Mouse (Mus musculus) 3T3-L1 (cell line): ENCODE measurements at regions not wholly inside any gene's neighbourhood (a gene's known extent, or its start where the extent isn't known, plus 50 kb on each side); places are given as distances from the start of the nearest gene placed in this dataset.
A peak's percentile ranks its signal among the peaks of the same experiment; 100 is the strongest.
"Not testable (repeated sequence)": the region's sequence is repeated elsewhere in the genome, so short reads cannot be mapped to it uniquely, and the experiment has no call there.

ENCODE experiments used
- DNase-seq: peaks from one replicate; pipeline ENCODE4 v3.0.0-alpha.2; 2015; ENCODE audit warnings: low read depth, low spot score

GRCm38 (mm10) chr6:112564119-112564518 is 74.4 kb upstream of the Oxtr start:
- not testable (repeated sequence) for DNase-seq

GRCm38 (mm10) chr6:112563659-112564058 is 73.9 kb upstream of the Oxtr start:
- not testable (repeated sequence) for DNase-seq

- no peak for DNase-seq
These were observed 72.3 kb upstream of the Oxtr start for GRCm38 (mm10) chr6:112562039-112562438.

- DNase-seq = no peak
These were observed 71.8 kb upstream of the Oxtr start for GRCm38 (mm10) chr6:112561568-112561967.

GRCm38 (mm10) chr6:112559549-112559948 is 69.8 kb upstream of the Oxtr start:
- DNase-seq = no peak

GRCm38 (mm10) chr6:112557516-112557915 is 67.8 kb upstream of the Oxtr start:
- no peak for DNase-seq

- DNase-seq = no peak
These were observed 66.8 kb upstream of the Oxtr start for GRCm38 (mm10) chr6:112556401-112557165.

GRCm38 (mm10) chr6:112554091-112554490 is 64.3 kb upstream of the Oxtr start:
- no peak for DNase-seq

GRCm38 (mm10) chr6:112553231-112553920 is 63.6 kb upstream of the Oxtr start:
- no peak for DNase-seq

GRCm38 (mm10) chr6:112552560-112552959 is 62.8 kb upstream of the Oxtr start:
- peak; percentile 9 for DNase-seq

- no peak for DNase-seq
These were observed 61.6 kb upstream of the Oxtr start for GRCm38 (mm10) chr6:112551298-112551697.

- no peak for DNase-seq
These were observed 57.5 kb upstream of the Oxtr start for GRCm38 (mm10) chr6:112547251-112547650.

GRCm38 (mm10) chr6:112546033-112546432 is 56.3 kb upstream of the Oxtr start:
- DNase-seq = no peak

- DNase-seq = no peak
These were observed 54.6 kb upstream of the Oxtr start for GRCm38 (mm10) chr6:112544315-112544714.

GRCm38 (mm10) chr6:112542692-112543091 is 52.9 kb upstream of the Oxtr start:
- no peak for DNase-seq
